Mouse (Mus musculus) CD4-positive, CD25-positive, alpha-beta regulatory T cell (primary cell): Measurements from ENCODE around the gene Pot1a. TPM values are rescaled to one million over a fixed set of nuclear protein-coding genes. Genes with fewer than 3 reads are reported as not detected.

Source experiments
- polyA plus RNA-seq: library from polyadenylated mRNA; unstranded; fragments of 100-300 nt; shearing (Covaris generic); gene quantifications from one replicate; pipeline ENCODE4 v1.2.1, GENCODE M21; 2017

Gene Pot1a
- 37.8 TPM for polyA plus RNA-seq

GRCm38 (mm10) chr6:25808806-25809495 lies at the start of gene Pot1a:
TSS of gene Pot1a (minus strand) at chr6:25809246.

Other genes with a start within 250 kb of the Pot1a start
- gene Gpr37, start 118.5 kb downstream of the Pot1a start, polyA plus RNA-seq, result not detected